Mouse (Mus musculus) liver, adult 2 months (tissue): ENCODE data around the gene Ppat. TPM values are rescaled to one million over a fixed set of nuclear protein-coding genes. Genes with fewer than 3 reads are reported as not detected.

Experiments
- DNase-seq: peaks from one replicate; pipeline ENCODE4 v3.0.0-alpha.2; 2011; ENCODE audit warnings: low read depth, low spot score; ENCODE audit errors: extremely low read depth
- H3K27ac ChIP-seq: fragments of 200-500 bp; replicated peaks from 2 replicates; pipeline ENCODE4 v1.5.1; 2012; ENCODE audit warnings: low read depth, mild to moderate bottlenecking, control low read depth, inconsistent platforms, low read length; ENCODE audit not compliant: insufficient read depth
- H3K27me3 ChIP-seq: fragments of 200-500 bp; 2 replicates; pipeline ENCODE4 v1.6.1; 2012; ENCODE audit warnings: mild to moderate bottlenecking, moderate library complexity, low read length, inconsistent platforms; ENCODE audit not compliant: control insufficient read depth, insufficient read depth
- H3K36me3 ChIP-seq: fragments of 200-500 bp; 2 replicates; pipeline ENCODE4 v1.6.1; 2012; ENCODE audit warnings: low read length, inconsistent platforms; ENCODE audit not compliant: control insufficient read depth, insufficient read depth
- H3K4me1 ChIP-seq: fragments of 200-500 bp; 2 replicates; pipeline ENCODE4 v1.6.1; 2011; ENCODE audit warnings: low read length; ENCODE audit not compliant: control insufficient read depth, insufficient read depth
- H3K4me3 ChIP-seq: fragments of 200-500 bp; 2 replicates; pipeline ENCODE4 v1.5.1; 2011; ENCODE audit warnings: low read depth, mild to moderate bottlenecking, control low read depth, low read length, moderate library complexity; ENCODE audit not compliant: insufficient read depth
- H3K79me2 ChIP-seq: fragments of 200-500 bp; 2 replicates; pipeline ENCODE4 v1.6.1; 2012; ENCODE audit warnings: inconsistent platforms, mild to moderate bottlenecking, low read length, moderate library complexity; ENCODE audit not compliant: control insufficient read depth, insufficient read depth
- H3K9ac ChIP-seq: fragments of 200-500 bp; 2 replicates; pipeline ENCODE4 v1.6.1; 2012; ENCODE audit warnings: low read depth, mild to moderate bottlenecking, control low read depth, inconsistent platforms, low read length
- CTCF ChIP-seq: fragments of 200-500 bp; IDR thresholded peaks from 2 replicates; pipeline ENCODE4 v1.5.1; 2011; ENCODE audit warnings: low read depth, low read length, control low read depth
- POLR2A ChIP-seq: fragments of 200-500 bp; IDR thresholded peaks from 2 replicates; pipeline ENCODE4 v1.6.1; 2011; ENCODE audit warnings: low read length, control low read depth; ENCODE audit not compliant: insufficient read depth; ENCODE audit errors: extremely low read depth
- WGBS: fragments of 180-500 bp; shearing (Covaris S2); methylation state at CpG from one replicate; pipeline ENCODE4 v1.1.7; 2018; 5-methylcytosine and 5-hydroxymethylcytosine counted together
- polyA plus RNA-seq: library from polyadenylated mRNA; depleted of rRNA; stranded (reverse); fragments of >200 nt; gene quantifications from 2 replicates; pipeline ENCODE4 v1.2.3, GENCODE M21; 2012
- total RNA-seq: library from RNA; depleted of rRNA; stranded (reverse); fragments of >200 nt; gene quantifications from 2 replicates; pipeline ENCODE4 v1.2.3, GENCODE M21; 2014

Gene Ppat
- total and polyA plus RNA-seq, 2 experiments: 5.3 to 30.3 TPM

DNA sequence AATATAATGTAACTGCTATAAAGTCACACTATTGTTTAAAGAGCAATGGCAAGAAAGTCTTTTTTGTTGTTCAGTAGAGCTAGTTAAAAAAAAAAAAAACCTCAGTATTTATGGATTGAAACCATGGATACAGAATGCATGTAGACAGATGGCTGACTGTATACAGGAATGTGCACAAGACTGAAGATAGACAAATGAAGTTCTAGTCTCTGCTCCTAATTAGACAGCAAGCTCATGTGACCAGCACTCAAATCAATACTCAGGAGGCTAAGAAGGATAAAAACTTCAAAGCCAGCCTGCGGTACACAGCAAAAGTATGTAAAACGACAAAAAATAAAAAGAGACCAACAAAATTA, 5.7 kb downstream of the Ppat start:
- TF ChIP-seq CTCF: no peak
- no peak for TF ChIP-seq POLR2A
- WGBS: 73% methylated on average over 2 of the region's 2 CpGs
- Histone ChIP-seq H3K27me3 (no peaks in the 10 kb centered on the region), H3K36me3 (peaks cover 2% of the 10 kb centered on the region; the same call in 1 of the 2 replicates), H3K27ac (no peak overlapping the region), H3K4me3 (no peak overlapping the region), H3K9ac (no peak overlapping the region), H3K79me2 (peaks cover 31% of the 10 kb centered on the region; the same call in 1 of the 2 replicates), H3K4me1 (peaks cover 31% of the 10 kb centered on the region)
- DNase-seq: no peak

DNA sequence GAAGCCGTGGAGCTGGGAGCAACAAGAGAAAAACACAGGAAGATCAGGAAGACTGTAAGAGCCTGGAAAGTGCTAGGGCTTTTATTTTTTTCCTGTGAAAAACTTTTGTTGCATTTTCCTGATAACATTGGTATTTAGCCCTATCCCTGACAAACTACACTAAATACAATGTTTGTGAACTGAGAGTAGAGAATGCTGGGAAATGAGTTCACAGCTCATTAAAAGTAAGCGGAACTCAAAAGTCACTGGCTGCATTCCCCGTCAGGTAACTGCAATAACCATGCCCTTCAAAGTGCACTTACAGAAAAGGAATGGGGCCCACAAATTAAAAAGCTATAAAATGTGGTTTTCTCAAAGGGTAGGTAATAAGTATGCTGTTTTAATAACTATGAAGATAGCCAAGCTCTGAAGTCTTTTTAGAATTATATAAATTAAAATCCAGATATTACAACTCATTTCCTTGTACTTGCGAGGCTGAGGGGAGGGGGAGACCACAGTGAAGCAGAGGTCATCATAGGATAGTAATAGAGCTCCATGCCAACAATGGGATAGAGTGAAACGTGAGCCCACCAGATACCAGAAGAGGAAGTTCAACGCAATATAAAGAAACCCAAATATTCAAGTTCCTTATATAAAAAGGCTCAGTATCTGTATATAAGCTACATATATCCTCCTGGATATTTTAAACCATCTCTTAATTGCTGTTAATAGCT, 6.3 kb downstream of the Ppat start:
- peaks cover 30% of the 10 kb centered on the region for H3K4me1 ChIP-seq
- WGBS: 54% methylated on average over 6 of the region's 6 CpGs

DNA sequence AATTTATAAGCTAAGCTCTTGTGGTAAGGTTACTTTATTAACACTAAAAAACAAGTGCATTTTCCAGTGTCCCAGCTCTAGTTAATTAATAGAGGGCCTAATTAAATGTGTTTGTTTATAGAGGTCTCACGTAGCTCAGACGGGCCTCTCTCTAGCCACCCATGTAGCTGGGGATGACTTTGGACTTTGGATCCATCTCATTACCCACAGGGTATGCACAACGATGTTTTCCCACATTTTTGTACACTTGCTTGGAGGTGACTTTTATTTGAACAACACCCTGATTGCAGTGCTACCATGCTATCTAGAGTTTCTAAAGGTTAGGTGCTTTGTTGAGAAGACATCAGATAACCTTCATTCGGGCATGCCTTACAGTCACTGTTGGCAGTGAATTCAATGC, 8.9 kb downstream of the Ppat start:
- WGBS: 24% methylated on average over 4 of the region's 4 CpGs
- peak; percentile 79 for DNase-seq
- H3K36me3 ChIP-seq: peaks cover 2% of the 10 kb centered on the region; the same call in 1 of the 2 replicates
- no peak overlapping the region for H3K4me3 ChIP-seq
- peak overlapping the region; percentile 66; the same call in 1 of the 2 replicates for H3K27ac ChIP-seq
- H3K27me3 ChIP-seq: no peaks in the 10 kb centered on the region
- TF ChIP-seq POLR2A (no peak), CTCF (no peak)
- peaks cover 22% of the 10 kb centered on the region for H3K4me1 ChIP-seq
- peaks cover 25% of the 10 kb centered on the region; the same call in 1 of the 2 replicates for H3K79me2 ChIP-seq
- H3K9ac ChIP-seq: no peak overlapping the region

More for the DNA sequence above, 6.3 kb downstream of the Ppat start:
- H3K27me3 ChIP-seq: no peaks in the 10 kb centered on the region
- DNase-seq: no peak
- H3K4me3 ChIP-seq: no peak overlapping the region
- H3K79me2 ChIP-seq: peaks cover 31% of the 10 kb centered on the region; the same call in 1 of the 2 replicates
- H3K9ac ChIP-seq: no peak overlapping the region
- peaks cover 2% of the 10 kb centered on the region; the same call in 1 of the 2 replicates for H3K36me3 ChIP-seq
- H3K27ac ChIP-seq: no peak overlapping the region
- no peak for TF ChIP-seq CTCF
- TF ChIP-seq POLR2A: no peak

DNA sequence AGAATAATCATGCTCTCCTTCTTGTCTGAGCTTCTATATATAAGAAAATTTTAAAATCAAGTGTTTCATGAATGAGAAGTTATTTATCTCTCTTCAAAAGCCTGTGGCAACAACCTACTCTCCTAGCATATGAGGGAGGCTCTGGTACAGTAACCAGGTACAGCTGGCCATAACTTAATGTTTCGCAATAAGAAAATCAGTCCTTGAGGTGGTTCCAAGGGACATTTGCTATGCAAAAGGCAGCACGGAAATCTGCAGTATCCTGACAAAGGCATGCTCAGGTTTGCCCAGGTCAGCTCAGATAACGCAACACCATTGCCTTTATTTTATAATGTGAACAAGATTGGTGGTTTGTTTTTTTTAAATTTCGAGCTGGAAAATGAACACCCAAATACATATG, 9.4 kb downstream of the Ppat start:
- Histone ChIP-seq H3K36me3 (peaks cover 2% of the 10 kb centered on the region; the same call in 1 of the 2 replicates), H3K4me3 (no peak overlapping the region), H3K9ac (no peak overlapping the region), H3K27ac (no peak overlapping the region), H3K4me1 (peaks cover 18% of the 10 kb centered on the region), H3K27me3 (no peaks in the 10 kb centered on the region), H3K79me2 (peaks cover 22% of the 10 kb centered on the region; the same call in 1 of the 2 replicates)
- peak; percentile 87 for DNase-seq
- TF ChIP-seq POLR2A (no peak), CTCF (no peak)
- 28% methylated on average over 4 of the region's 4 CpGs for WGBS

DNA sequence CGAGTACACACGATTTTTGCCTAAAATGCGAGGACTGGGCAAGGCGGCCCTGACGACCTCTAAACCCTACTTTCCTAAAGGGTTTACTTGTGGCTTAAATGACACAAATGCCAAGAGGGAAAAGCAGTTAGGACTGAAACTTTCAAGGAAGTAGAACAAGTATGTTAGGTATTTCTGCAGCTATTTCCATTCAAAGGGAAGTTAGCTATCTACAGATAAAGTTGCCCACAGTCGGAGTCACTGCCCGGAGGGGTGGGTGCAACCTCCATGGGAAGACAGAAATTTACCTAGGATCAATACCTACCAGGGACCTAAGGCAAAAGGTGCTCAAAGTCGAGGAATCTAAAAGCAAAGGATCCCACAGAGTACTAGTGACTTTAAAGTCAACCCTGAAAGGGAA, 11.7 kb downstream of the Ppat start:
- Histone ChIP-seq H3K4me1 (peaks cover 16% of the 10 kb centered on the region), H3K27ac (no peak overlapping the region), H3K36me3 (no peaks in the 10 kb centered on the region), H3K27me3 (no peaks in the 10 kb centered on the region), H3K9ac (no peak overlapping the region), H3K79me2 (peaks cover 14% of the 10 kb centered on the region; the same call in 1 of the 2 replicates), H3K4me3 (no peak overlapping the region)
- TF ChIP-seq CTCF: no peak
- TF ChIP-seq POLR2A: no peak
- 89% methylated on average over 8 of the region's 8 CpGs for WGBS
- DNase-seq: no peak

DNA sequence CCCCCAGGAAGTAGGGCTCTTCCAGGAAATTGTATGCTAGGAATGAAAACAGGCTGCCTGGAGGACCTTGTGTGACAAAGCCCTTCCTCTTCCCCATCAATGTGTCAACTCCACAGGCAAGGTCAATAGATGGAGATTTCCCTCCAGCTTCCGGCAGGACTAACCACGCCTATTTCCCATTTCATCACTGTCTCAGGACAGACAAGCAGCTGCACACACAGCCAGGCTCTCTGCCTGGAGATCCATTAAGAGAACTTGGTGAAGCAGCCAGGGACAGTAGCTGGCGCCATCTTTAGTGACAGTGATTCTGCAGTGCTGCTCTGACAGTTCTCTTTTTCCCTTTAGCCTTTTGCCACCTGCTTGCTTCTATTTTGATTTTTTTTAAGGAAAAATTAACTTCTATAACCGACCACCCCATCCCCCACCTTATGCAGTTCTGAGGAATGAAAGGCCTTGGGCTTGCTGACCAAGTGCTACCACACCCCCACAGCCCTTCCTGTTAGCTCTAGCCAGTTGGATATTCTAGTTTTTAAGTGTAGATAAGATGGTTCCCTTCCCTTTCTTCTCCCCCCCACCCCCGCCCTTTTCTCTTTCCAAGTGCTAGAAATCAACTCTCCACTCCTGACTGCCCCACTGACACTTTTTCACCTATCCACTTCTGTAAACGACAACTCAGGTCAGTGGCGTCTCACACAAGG, 22.0 kb downstream of the Ppat start:
- 53% methylated on average over 7 of the region's 7 CpGs for WGBS
- TF ChIP-seq POLR2A (no peak), CTCF (no peak)
- Histone ChIP-seq H3K79me2 (peaks cover 11% of the 10 kb centered on the region; the same call in 1 of the 2 replicates), H3K27me3 (no peaks in the 10 kb centered on the region), H3K9ac (no peak overlapping the region), H3K27ac (peak overlapping the region; percentile 44), H3K4me1 (peaks cover 5% of the 10 kb centered on the region), H3K4me3 (no peak overlapping the region), H3K36me3 (peaks cover 12% of the 10 kb centered on the region)
- peak; percentile 60 for DNase-seq
